ENCODE assay signal across 19 mouse cellular contexts in the genomic region with DNA sequence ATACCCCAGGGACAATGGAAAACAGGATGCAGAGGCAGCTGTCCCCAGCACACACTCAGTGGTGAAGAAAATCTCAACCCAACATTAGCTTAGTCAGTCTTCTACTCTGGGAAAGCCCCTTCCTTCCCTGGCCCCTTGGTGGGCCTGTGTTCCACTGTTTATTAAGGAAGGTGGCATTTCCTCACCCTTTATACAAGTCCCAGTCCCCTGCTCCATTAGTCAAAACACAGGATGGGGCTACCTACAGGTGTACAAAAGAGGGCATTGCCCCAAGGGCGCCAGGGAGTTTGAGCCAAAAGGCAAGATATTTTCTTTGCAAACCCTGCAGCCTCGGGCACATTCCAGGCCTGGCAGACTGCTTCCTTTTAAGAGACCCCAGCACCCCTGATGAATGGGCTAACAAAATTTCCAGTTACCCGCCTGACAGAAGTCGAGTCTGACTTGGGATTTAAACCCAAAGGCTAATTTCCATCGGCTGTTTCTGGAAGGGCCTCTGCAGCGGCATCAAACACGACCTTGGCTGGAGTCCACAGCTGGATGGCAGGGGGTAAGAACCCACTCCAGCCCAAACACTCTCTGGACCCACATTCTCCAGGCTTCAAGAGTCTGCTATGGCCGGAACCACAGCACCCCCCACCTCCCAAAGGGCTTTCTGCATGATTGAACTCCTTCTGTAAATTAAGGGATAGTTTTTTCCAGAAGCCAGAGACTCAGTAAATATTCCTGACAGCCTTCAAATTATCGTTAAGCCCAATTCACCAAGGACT. TPM values are rescaled to one million over a fixed set of nuclear protein-coding genes. Genes with fewer than 3 reads are reported as not detected.
A peak's percentile ranks its signal among the peaks of the same experiment; 100 is the strongest.
DNase-seq lines count a peak whose midpoint lies in the region; ATAC-seq lines count a peak whose summit lies in the region.
"Had no signal": no experiment of that assay in that cellular context is flagged by ENCODE, and none has a peak within 500 bp of the region (broad histone marks: within the 10 kb centered on the region; RNA-seq: fewer than 3 reads in every experiment).

No protein-coding gene starts in this region.

- whole genome bisulfite sequencing in kidney, embryonic 14.5 days = 31% methylated on average over 9 of the region's 9 CpGs
- 38% methylated on average over 9 of the region's 9 CpGs for WGBS in limb, embryonic 11.5 days

- no peak overlapping the region for H3K27ac ChIP-seq in kidney, embryonic 14.5 days (ENCODE audit: low read depth, low read length)
- H3K27ac ChIP-seq in limb, embryonic 11.5 days (replicated peaks; ENCODE audit: low read depth, low read length) = peak overlapping the region; percentile 69
- H3K27ac ChIP-seq: forebrain, embryonic 15.5 days; stomach, embryonic 15.5 days had no signal

- no peaks in the 10 kb centered on the region for H3K27me3 ChIP-seq in kidney, embryonic 14.5 days (ENCODE audit: control insufficient read depth, insufficient read depth, low read length)
- no peaks in the 10 kb centered on the region for H3K27me3 ChIP-seq in limb, embryonic 11.5 days (ENCODE audit: control insufficient read depth, insufficient read depth, low read length)
- H3K27me3 ChIP-seq: forebrain, embryonic 15.5 days; stomach, embryonic 15.5 days had no signal

- H3K9me3 ChIP-seq in kidney, embryonic 14.5 days (ENCODE audit: control insufficient read depth, low read length) = peaks cover 9% of the 10 kb centered on the region; the same call in 1 of the 2 replicates
- H3K9me3 ChIP-seq in limb, embryonic 11.5 days (ENCODE audit: control insufficient read depth, low read length) = peaks cover 5% of the 10 kb centered on the region; the same call in 1 of the 2 replicates
- H3K9me3 ChIP-seq: forebrain, embryonic 15.5 days had no signal

- ATAC-seq in kidney, embryonic 14.5 days (ENCODE audit: low FRiP score, low TSS enrichment) = peak; percentile 34; the same call in 1 of the 2 replicates
- ATAC-seq in limb, embryonic 11.5 days (ENCODE audit: insufficient number of reproducible peaks, low FRiP score, low TSS enrichment, low read depth) = 0 out of 2 replicates have a peak, but pooled peaks have one; percentile 33
- no peak for ATAC-seq in monocyte, adult 5-6 weeks (replicated peaks; ENCODE audit: insufficient number of reproducible peaks, low FRiP score, low TSS enrichment, poor library complexity, severe bottlenecking)
- ATAC-seq: activated CD4-positive, CD25-positive, alpha-beta regulatory T cell, adult 4 months; forebrain, embryonic 15.5 days; hindbrain, embryonic 16.5 days had no signal

- H3K4me1 ChIP-seq in kidney, embryonic 14.5 days (ENCODE audit: control insufficient read depth, insufficient read depth, low read length) = peaks cover 14% of the 10 kb centered on the region
- H3K4me1 ChIP-seq in limb, embryonic 11.5 days (ENCODE audit: control insufficient read depth, insufficient read depth, low read length) = peaks cover 30% of the 10 kb centered on the region

- H3K36me3 ChIP-seq in kidney, embryonic 14.5 days (ENCODE audit: control insufficient read depth, insufficient read depth, low read length) = 0 out of 2 replicates have a peak, but pooled peaks cover 4% of the 10 kb centered on the region
- H3K36me3 ChIP-seq in limb, embryonic 11.5 days (ENCODE audit: control insufficient read depth, insufficient read depth, low read length) = no peaks in the 10 kb centered on the region; the same call in 1 of the 2 replicates

- H3K4me2 ChIP-seq in kidney, embryonic 14.5 days (replicated peaks; ENCODE audit: low read depth, low read length) = no peak overlapping the region
- H3K4me2 ChIP-seq in limb, embryonic 11.5 days (ENCODE audit: low read depth, severe bottlenecking) = no peak overlapping the region
- H3K4me2 ChIP-seq: forebrain, embryonic 15.5 days; stomach, embryonic 15.5 days had no signal

- H3K4me3 ChIP-seq in kidney, embryonic 14.5 days (ENCODE audit: low read length) = no peak overlapping the region
- H3K4me3 ChIP-seq in limb, embryonic 11.5 days (ENCODE audit: low read depth, low read length) = no peak overlapping the region
- H3K4me3 ChIP-seq: forebrain, embryonic 15.5 days; myocyte; stomach, embryonic 15.5 days had no signal

- DNase-seq in adrenal gland, postnatal 10 days = peak; percentile 37
- no peak for DNase-seq in adrenal gland, postnatal 4 days (ENCODE audit: low spot score in 2 of 2)
- no peak for DNase-seq in kidney, postnatal 14 days
- DNase-seq in adrenal gland, postnatal 36 days = peak; percentile 29 to 39
- DNase-seq in limb, embryonic 11.5 days (ENCODE audit: low spot score) = peak; percentile 46
- DNase-seq in cerebellum, adult 11 months = no peak
- DNase-seq: heart, postnatal 10 days; layer of hippocampus, postnatal 36 days; left cerebral cortex, postnatal 4 days; lung, postnatal 14 days; right cerebral cortex, adult 18-20 months; spleen, adult 18-20 months had no signal

- no peak overlapping the region for H3K9ac ChIP-seq in kidney, embryonic 14.5 days (ENCODE audit: low read depth, low read length)
- no peak overlapping the region for H3K9ac ChIP-seq in limb, embryonic 11.5 days (ENCODE audit: low read length)
- H3K9ac ChIP-seq: forebrain, embryonic 15.5 days; stomach, embryonic 15.5 days had no signal

RNA-seq across cellular contexts. Expression of a gene that starts 49.9 kb away (rescaled TPM):
- 10 to 100 TPM; 49.4 to 56.8 TPM for total RNA-seq in adrenal gland, postnatal 10 days (2021)
- total RNA-seq in adrenal gland, postnatal 4 days (2021) = 10 to 100 TPM; 71.2 to 73.1 TPM
- polyA plus RNA-seq in kidney, embryonic 14.5 days (2014; fragmentation: Nextera tagmentation; extraction: Ambion mirVana) = 23.6 and 27.5 TPM in 2 replicates
- total RNA-seq in adrenal gland, postnatal 36 days (2021) = 10 to 100 TPM; 45.5 to 52.2 TPM
- 36.9 and 38.7 TPM in 2 replicates for polyA plus RNA-seq in limb, embryonic 11.5 days (2014; fragmentation: Nextera tagmentation; extraction: Ambion mirVana)
- total RNA-seq in monocyte, adult 5-6 weeks (2017) = 29.7 to 53.7 TPM (median 49.9 TPM) in 3 replicates

Comparison
In these comparisons a context has a peak if more than half of its experiments do, and no peak if none do; other contexts are left out.
1. DNase-seq: peak in adrenal gland, postnatal 10 days (single experiment), adrenal gland, postnatal 36 days (2 of 2) and limb, embryonic 11.5 days (single experiment); none in adrenal gland, postnatal 4 days (0 of 2), kidney, postnatal 14 days (single experiment) and cerebellum, adult 11 months (single experiment).